Mouse (Mus musculus) spleen, adult 12 weeks (tissue): Measurements from ENCODE around the gene Fabp6.

Source experiments
- DNase-seq: peaks from one replicate; pipeline ENCODE4 v3.0.0; 2022; ENCODE audit warnings: low spot score

The Fabp6 gene

GRCm38 (mm10) chr11:43546678-43547077, 54.7 kb downstream of the Fabp6 start:
- no peak for DNase-seq
